Mouse (Mus musculus) testis, adult 2 months (tissue): ENCODE measurements around the gene Radil.

Experiments
- CTCF ChIP-seq: fragments of 200-500 bp; IDR thresholded peaks from 2 replicates; pipeline ENCODE4 v1.5.1; 2012; ENCODE audit warnings: low read depth, mild to moderate bottlenecking, inconsistent platforms, low read length, moderate library complexity; ENCODE audit not compliant: control insufficient read depth, insufficient read depth, insufficient replicate concordance
- POLR2A ChIP-seq: fragments of 200-500 bp; IDR thresholded peaks from 2 replicates; pipeline ENCODE4 v1.6.1; 2012; ENCODE audit warnings: low read depth, mild to moderate bottlenecking, inconsistent platforms, low read length, moderate library complexity; ENCODE audit not compliant: control insufficient read depth

DNA sequence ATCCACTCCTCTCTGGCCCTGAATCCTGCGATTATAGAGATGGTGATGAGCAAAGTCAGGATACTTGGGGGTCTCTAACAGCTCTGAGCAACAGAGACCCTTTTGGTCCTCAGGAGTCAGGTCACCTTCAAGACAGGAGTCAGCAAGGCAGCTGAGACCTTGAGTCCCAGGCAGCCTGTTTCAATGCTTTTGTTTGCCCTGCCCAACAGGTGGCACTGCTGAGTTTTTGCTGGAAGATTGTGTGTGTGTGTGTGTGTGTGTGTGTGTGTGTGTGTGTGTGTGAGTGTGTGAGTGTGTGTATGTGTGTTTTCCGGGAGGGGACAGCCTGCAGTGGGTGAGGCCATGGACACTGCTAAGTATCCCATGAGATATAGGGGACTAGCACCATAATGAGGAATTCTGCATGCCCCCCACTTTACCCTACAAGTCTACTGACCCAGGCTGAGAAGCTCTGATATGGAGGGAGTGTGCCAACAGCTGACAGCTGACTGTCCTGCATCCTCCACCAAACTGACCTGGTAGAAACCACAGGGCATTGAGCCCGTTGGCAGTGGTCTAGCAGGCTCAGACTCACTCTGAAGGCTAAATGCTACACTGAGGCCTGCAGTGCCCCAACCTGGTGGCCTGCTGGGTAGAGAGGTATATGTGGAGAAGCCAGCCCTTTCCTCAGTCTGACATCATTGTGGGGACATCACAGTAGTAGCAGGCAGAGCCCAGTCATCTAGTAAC, 45.0 kb downstream of the Radil start:
- TF ChIP-seq CTCF (no peak; the same call in 1 of the 2 replicates), POLR2A (no peak)
